Mouse (Mus musculus) spleen, adult 2 months (tissue): ENCODE measurements around the gene Ets1.

Experiments
- CTCF ChIP-seq: fragments of 200-500 bp; IDR thresholded peaks from 2 replicates; pipeline ENCODE4 v1.5.1; 2011; ENCODE audit warnings: mild to moderate bottlenecking, inconsistent platforms; ENCODE audit not compliant: insufficient read depth, insufficient read length, insufficient replicate concordance; ENCODE audit errors: extremely low read depth
- POLR2A ChIP-seq: fragments of 200-500 bp; IDR thresholded peaks from 2 replicates; pipeline ENCODE4 v1.6.1; 2011; ENCODE audit warnings: low read depth, low read length, inconsistent platforms

GRCm38 (mm10) chr9:32646539-32647258 is 10.7 kb downstream of the Ets1 start:
- no peak for TF ChIP-seq CTCF
- no peak for TF ChIP-seq POLR2A
